Mouse (Mus musculus) liver, adult 2 months (tissue): ENCODE measurements around the gene Chrm3.

Experiments
- CTCF ChIP-seq: fragments of 200-500 bp; IDR thresholded peaks from 2 replicates; pipeline ENCODE4 v1.5.1; 2011; ENCODE audit warnings: low read depth, low read length, control low read depth
- POLR2A ChIP-seq: fragments of 200-500 bp; IDR thresholded peaks from 2 replicates; pipeline ENCODE4 v1.6.1; 2011; ENCODE audit warnings: low read length, control low read depth; ENCODE audit not compliant: insufficient read depth; ENCODE audit errors: extremely low read depth

DNA sequence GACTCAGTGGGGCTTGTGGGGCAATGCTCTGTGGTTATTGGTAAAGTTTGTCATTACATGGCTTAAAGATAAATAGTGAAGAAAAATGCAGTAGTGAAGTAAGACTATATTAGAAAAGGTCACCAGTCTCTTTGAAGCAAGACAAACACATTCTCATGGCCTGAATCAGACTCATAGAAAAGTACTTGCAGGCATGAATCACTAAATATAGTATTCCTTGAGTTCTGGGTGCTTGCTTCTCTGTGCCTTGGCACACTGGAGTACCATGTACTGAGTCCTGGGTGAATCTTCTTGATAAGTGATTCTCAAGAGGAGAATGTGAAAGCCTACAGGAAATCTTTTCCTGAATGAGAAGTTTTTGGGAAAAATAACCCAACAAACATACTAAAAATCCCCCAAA, 408.0 kb downstream of the Chrm3 start:
- TF ChIP-seq CTCF (no peak), POLR2A (no peak)
